Mouse (Mus musculus): ENCODE data around the gene Tmprss6.

GRCm38 (mm10) chr15:78487066-78487465 lies 18.6 kb upstream of the Tmprss6 start:
- no peak for TF ChIP-seq POLR2A (IDR thresholded peaks at IDR 0.05; ENCODE audit: insufficient read depth, low read depth, low read length)
- no peak for TF ChIP-seq CTCF (IDR thresholded peaks at IDR 0.05; ENCODE audit: insufficient read depth, low read depth, low read length)

All from olfactory bulb, adult 2 months (tissue).